Mouse (Mus musculus): ENCODE data around the gene Atp8a2. TPM values are rescaled to one million over a fixed set of nuclear protein-coding genes. Genes with fewer than 3 reads are reported as not detected.

Gene Atp8a2
- polyA plus RNA-seq, 1 experiment = 0.01 TPM

DNA sequence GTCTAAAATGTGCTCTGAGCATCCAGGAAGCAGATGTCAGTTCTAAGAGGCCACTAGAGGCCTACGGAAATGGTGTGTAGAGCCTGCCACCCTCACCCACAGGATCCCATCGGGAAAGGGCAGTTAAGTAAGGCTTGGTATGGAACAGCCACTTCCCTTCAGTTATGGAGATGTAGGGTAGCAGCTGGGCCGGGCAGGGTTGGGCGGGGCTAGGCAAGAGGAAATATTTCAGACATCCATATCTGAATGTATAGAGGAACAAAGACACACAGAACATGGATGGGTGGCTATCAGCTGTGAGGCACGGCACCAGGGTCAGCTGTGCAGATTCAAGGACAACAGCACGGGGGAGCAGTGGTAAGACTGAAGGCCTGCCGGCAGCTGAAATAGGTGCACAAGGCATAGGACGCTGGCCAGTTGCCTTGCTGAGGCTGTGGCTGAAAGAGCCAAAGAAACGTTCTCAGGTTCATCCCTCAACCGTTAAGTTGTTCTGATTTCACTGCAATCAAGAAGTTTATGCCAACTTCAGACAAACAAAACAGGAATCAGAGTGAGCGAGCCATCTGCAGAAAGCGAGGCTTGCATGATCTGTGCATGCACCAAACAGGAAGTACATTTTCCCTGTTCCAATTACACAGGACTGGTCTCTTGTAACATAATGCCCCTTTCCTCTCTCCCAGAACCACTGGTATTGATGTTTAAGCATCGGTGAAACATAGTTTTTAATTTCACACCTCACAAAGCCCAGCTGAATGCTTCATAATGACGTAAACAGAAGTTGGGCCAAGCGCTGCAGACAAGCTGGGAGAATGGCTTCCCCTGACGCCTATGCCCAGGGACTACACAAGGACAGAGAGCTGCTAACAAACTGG is 549.9 kb downstream of the Atp8a2 start:
- no peaks in the 10 kb centered on the region for H3K36me3 ChIP-seq (ENCODE audit: control insufficient read depth)
- no peak overlapping the region for H3K4me3 ChIP-seq (replicated peaks)
- TF ChIP-seq GATA1 (IDR thresholded peaks at IDR 0.05; ENCODE audit: low read length) (no peak), TAL1 (IDR thresholded peaks at IDR 0.05; ENCODE audit: low read length) (no peak)
- no peaks in the 10 kb centered on the region for H3K9me3 ChIP-seq (ENCODE audit: control insufficient read depth, low read length)
- no peaks in the 10 kb centered on the region for H3K27me3 ChIP-seq (ENCODE audit: control insufficient read depth)
- no peaks in the 10 kb centered on the region for H3K4me1 ChIP-seq (ENCODE audit: control insufficient read depth)

DNA sequence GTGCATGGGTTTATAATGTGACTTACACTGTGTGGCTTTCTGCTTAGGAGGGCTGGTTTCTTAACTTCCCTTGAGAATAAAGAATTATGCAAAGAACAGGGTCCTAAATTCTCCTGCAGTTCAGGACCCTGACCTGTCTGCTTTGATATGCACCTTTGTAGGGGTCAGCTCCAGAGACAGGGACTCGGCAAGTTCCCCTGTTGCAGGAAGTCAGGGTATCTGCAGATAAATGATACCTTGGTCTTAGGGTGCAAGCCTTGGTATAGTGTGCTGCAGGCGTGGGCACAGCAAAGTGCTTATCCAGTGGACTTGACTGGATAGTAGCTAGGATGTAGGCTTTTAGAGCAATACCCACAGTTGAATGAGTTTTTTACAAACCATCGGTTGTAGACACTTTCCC is 552.1 kb downstream of the Atp8a2 start:
- H3K9me3 ChIP-seq (ENCODE audit: control insufficient read depth, low read length) = no peaks in the 10 kb centered on the region
- H3K4me3 ChIP-seq (replicated peaks) = no peak overlapping the region
- H3K27me3 ChIP-seq (ENCODE audit: control insufficient read depth) = no peaks in the 10 kb centered on the region
- no peaks in the 10 kb centered on the region for H3K36me3 ChIP-seq (ENCODE audit: control insufficient read depth)
- TF ChIP-seq GATA1 (IDR thresholded peaks at IDR 0.05; ENCODE audit: low read length) (no peak), TAL1 (IDR thresholded peaks at IDR 0.05; ENCODE audit: low read length) (no peak)
- H3K4me1 ChIP-seq (ENCODE audit: control insufficient read depth) = no peaks in the 10 kb centered on the region

- Histone ChIP-seq H3K4me3 (replicated peaks) (no peak overlapping the region), H3K4me1 (ENCODE audit: control insufficient read depth) (no peaks in the 10 kb centered on the region), H3K36me3 (ENCODE audit: control insufficient read depth) (no peaks in the 10 kb centered on the region), H3K9me3 (ENCODE audit: control insufficient read depth, low read length) (no peaks in the 10 kb centered on the region), H3K27me3 (ENCODE audit: control insufficient read depth) (no peaks in the 10 kb centered on the region)
- TF ChIP-seq TAL1 (IDR thresholded peaks at IDR 0.05; ENCODE audit: low read length) (no peak), GATA1 (IDR thresholded peaks at IDR 0.05; ENCODE audit: low read length) (no peak)
Observed at GRCm38 (mm10) chr14:59644166-59644565, 552.8 kb downstream of the Atp8a2 start.

- TF ChIP-seq GATA1 (IDR thresholded peaks at IDR 0.05; ENCODE audit: low read length) (no peak), TAL1 (IDR thresholded peaks at IDR 0.05; ENCODE audit: low read length) (no peak)
- H3K4me1 ChIP-seq (ENCODE audit: control insufficient read depth) = no peaks in the 10 kb centered on the region
- H3K36me3 ChIP-seq (ENCODE audit: control insufficient read depth) = no peaks in the 10 kb centered on the region
- H3K27me3 ChIP-seq (ENCODE audit: control insufficient read depth) = no peaks in the 10 kb centered on the region
- no peaks in the 10 kb centered on the region for H3K9me3 ChIP-seq (ENCODE audit: control insufficient read depth, low read length)
- no peak overlapping the region for H3K4me3 ChIP-seq (replicated peaks)
Observed at GRCm38 (mm10) chr14:59643582-59643981, 553.4 kb downstream of the Atp8a2 start.

- TF ChIP-seq TAL1 (IDR thresholded peaks at IDR 0.05; ENCODE audit: low read length) (no peak), GATA1 (IDR thresholded peaks at IDR 0.05; ENCODE audit: low read length) (no peak)
- no peaks in the 10 kb centered on the region for H3K9me3 ChIP-seq (ENCODE audit: control insufficient read depth, low read length)
- no peak overlapping the region for H3K4me3 ChIP-seq (replicated peaks)
- H3K27me3 ChIP-seq (ENCODE audit: control insufficient read depth) = no peaks in the 10 kb centered on the region
- no peaks in the 10 kb centered on the region for H3K4me1 ChIP-seq (ENCODE audit: control insufficient read depth)
- no peaks in the 10 kb centered on the region for H3K36me3 ChIP-seq (ENCODE audit: control insufficient read depth)
Observed at GRCm38 (mm10) chr14:59641856-59642255, 555.1 kb downstream of the Atp8a2 start.

GRCm38 (mm10) chr14:59638906-59639703 is 557.9 kb downstream of the Atp8a2 start:
- Histone ChIP-seq H3K9me3 (ENCODE audit: control insufficient read depth, low read length) (no peaks in the 10 kb centered on the region), H3K4me3 (replicated peaks) (no peak overlapping the region), H3K36me3 (ENCODE audit: control insufficient read depth) (no peaks in the 10 kb centered on the region), H3K27me3 (ENCODE audit: control insufficient read depth) (no peaks in the 10 kb centered on the region), H3K4me1 (ENCODE audit: control insufficient read depth) (no peaks in the 10 kb centered on the region)
- TF ChIP-seq TAL1 (IDR thresholded peaks at IDR 0.05; ENCODE audit: low read length) (no peak), GATA1 (IDR thresholded peaks at IDR 0.05; ENCODE audit: low read length) (no peak)

- H3K27me3 ChIP-seq (ENCODE audit: control insufficient read depth) = no peaks in the 10 kb centered on the region
- no peak overlapping the region for H3K4me3 ChIP-seq (replicated peaks)
- no peaks in the 10 kb centered on the region for H3K36me3 ChIP-seq (ENCODE audit: control insufficient read depth)
- TF ChIP-seq GATA1 (IDR thresholded peaks at IDR 0.05; ENCODE audit: low read length) (no peak), TAL1 (IDR thresholded peaks at IDR 0.05; ENCODE audit: low read length) (no peak)
- no peaks in the 10 kb centered on the region for H3K4me1 ChIP-seq (ENCODE audit: control insufficient read depth)
- H3K9me3 ChIP-seq (ENCODE audit: control insufficient read depth, low read length) = no peaks in the 10 kb centered on the region
Observed at GRCm38 (mm10) chr14:59633988-59634387, 563.0 kb downstream of the Atp8a2 start.

- H3K4me1 ChIP-seq (ENCODE audit: control insufficient read depth) = no peaks in the 10 kb centered on the region
- TF ChIP-seq GATA1 (IDR thresholded peaks at IDR 0.05; ENCODE audit: low read length) (no peak), TAL1 (IDR thresholded peaks at IDR 0.05; ENCODE audit: low read length) (no peak)
- no peaks in the 10 kb centered on the region for H3K36me3 ChIP-seq (ENCODE audit: control insufficient read depth)
- H3K4me3 ChIP-seq (replicated peaks) = no peak overlapping the region
- H3K27me3 ChIP-seq (ENCODE audit: control insufficient read depth) = no peaks in the 10 kb centered on the region
- H3K9me3 ChIP-seq (ENCODE audit: control insufficient read depth, low read length) = no peaks in the 10 kb centered on the region
Observed at GRCm38 (mm10) chr14:59633295-59633898, 563.6 kb downstream of the Atp8a2 start.

DNA sequence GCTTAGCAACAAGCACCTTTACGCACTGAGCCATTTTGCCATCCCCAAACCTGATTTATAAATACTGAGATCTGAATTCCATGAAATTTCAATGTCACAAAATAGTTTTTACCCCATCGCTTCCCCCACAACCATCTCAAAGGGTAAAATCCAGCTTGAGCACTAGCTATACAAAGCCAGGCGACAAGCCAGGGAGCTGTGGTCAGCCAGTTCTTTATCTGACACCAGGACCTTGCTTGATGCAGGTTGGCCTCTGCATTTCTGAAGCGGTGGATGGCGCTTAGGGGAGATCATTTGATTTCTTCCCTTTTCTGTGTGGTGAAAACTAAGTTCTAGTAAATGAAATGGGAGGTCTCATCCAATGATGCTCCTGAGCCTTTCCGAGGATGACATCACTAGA is 564.9 kb downstream of the Atp8a2 start:
- Histone ChIP-seq H3K27me3 (ENCODE audit: control insufficient read depth) (0 out of 2 replicates have a peak, but pooled peaks cover 1% of the 10 kb centered on the region), H3K36me3 (ENCODE audit: control insufficient read depth) (no peaks in the 10 kb centered on the region), H3K4me1 (ENCODE audit: control insufficient read depth) (no peaks in the 10 kb centered on the region), H3K4me3 (replicated peaks) (no peak overlapping the region), H3K9me3 (ENCODE audit: control insufficient read depth, low read length) (no peaks in the 10 kb centered on the region)
- TF ChIP-seq TAL1 (IDR thresholded peaks at IDR 0.05; ENCODE audit: low read length) (no peak), GATA1 (IDR thresholded peaks at IDR 0.05; ENCODE audit: low read length) (no peak)
